Mouse (Mus musculus) ES-E14 (cell line): ENCODE results near the gene Fbxo21. TPM values are rescaled to one million over a fixed set of nuclear protein-coding genes. Genes with fewer than 3 reads are reported as not detected.

Experiments used
- DNase-seq: peaks from one replicate; pipeline ENCODE4 v3.0.0-alpha.2; 2013; ENCODE audit warnings: low read depth, low spot score
- H3K27ac ChIP-seq: 2 replicates; pipeline ENCODE4 v1.5.1; 2012; ENCODE audit warnings: low read depth, mild to moderate bottlenecking, low read length, moderate library complexity, mixed read lengths; ENCODE audit not compliant: poor library complexity, insufficient read depth, severe bottlenecking
- H3K36me3 ChIP-seq: 2 replicates; pipeline ENCODE4 v1.6.1; 2012; ENCODE audit warnings: mild to moderate bottlenecking, low read length, moderate library complexity, mixed read lengths; ENCODE audit not compliant: control insufficient read depth, poor library complexity, insufficient read depth, severe bottlenecking
- H3K4me1 ChIP-seq, 2 experiments: fragments of 150-350 bp in 1 of 2; sonication (generic) in 1 of 2; 2 replicates each; pipeline ENCODE4 v1.6.1; 2012; ENCODE audit warnings: low read length in 2 of 2, mild to moderate bottlenecking in 1 of 2, mixed read lengths in 1 of 2; ENCODE audit not compliant: control insufficient read depth in 2 of 2, insufficient read depth in 2 of 2, poor library complexity in 1 of 2
- H3K4me3 ChIP-seq, 2 experiments: fragments of 150-350 bp in 1 of 2; sonication (generic) in 1 of 2; 2 replicates each; pipeline ENCODE4 v1.5.1; 2012; ENCODE audit warnings: low read length in 2 of 2, low read depth in 1 of 2, mild to moderate bottlenecking in 1 of 2, mixed read lengths in 1 of 2; ENCODE audit not compliant: insufficient read depth in 1 of 2, poor library complexity in 1 of 2, severe bottlenecking in 1 of 2
- H3K9ac ChIP-seq: 2 replicates; pipeline ENCODE4 v1.6.1; 2012; ENCODE audit warnings: low read depth, mild to moderate bottlenecking, low read length, mixed read lengths; ENCODE audit not compliant: poor library complexity, insufficient read depth, severe bottlenecking
- H3K9me3 ChIP-seq: fragments of 150-350 bp; sonication (generic); 2 replicates; pipeline ENCODE4 v1.6.1; 2012; ENCODE audit warnings: low read depth, mild to moderate bottlenecking, low read length; ENCODE audit not compliant: control insufficient read depth, insufficient read depth
- CHD2 ChIP-seq: IDR thresholded peaks from 2 replicates; pipeline ENCODE4 v1.6.1; 2014; ENCODE audit warnings: mild to moderate bottlenecking, low read depth, low read length, inconsistent platforms
- HCFC1 ChIP-seq: IDR thresholded peaks from 2 replicates; pipeline ENCODE4 v1.6.1; 2012; ENCODE audit warnings: low read length, inconsistent platforms, borderline replicate concordance; ENCODE audit not compliant: insufficient read depth
- MAFK ChIP-seq: IDR thresholded peaks from 2 replicates; pipeline ENCODE4 v1.6.1; 2014; ENCODE audit warnings: mild to moderate bottlenecking, low read depth, low read length, inconsistent platforms; ENCODE audit not compliant: insufficient read depth
- ZC3H11A ChIP-seq: IDR thresholded peaks from 2 replicates; pipeline ENCODE4 v1.6.1; 2012; ENCODE audit warnings: low read depth, mild to moderate bottlenecking, inconsistent platforms, low read length, borderline replicate concordance
- ZNF384 ChIP-seq: IDR thresholded peaks from 2 replicates; pipeline ENCODE4 v1.6.1; 2012; ENCODE audit warnings: low read depth, low read length, inconsistent platforms
- in situ Hi-C, 2 experiments: fragments of 600-800 bp; cut with MboI; formaldehyde crosslinking; loops; one replicate each; pipeline ENCODE4 v1.15.1; 2025; ENCODE audit warnings: low sequenced_read_pairs in 2 of 2, inconsistent platforms in 1 of 2; ENCODE audit not compliant: unreplicated experiment in 2 of 2
- total RNA-seq: library from RNA; depleted of rRNA; stranded (reverse); fragments of 300-350 nt; gene quantifications from 2 replicates; pipeline ENCODE4 v1.2.3, GENCODE M21; 2012

Fbxo21 gene
- total RNA-seq, 1 experiment, result 23.2 TPM

DNA sequence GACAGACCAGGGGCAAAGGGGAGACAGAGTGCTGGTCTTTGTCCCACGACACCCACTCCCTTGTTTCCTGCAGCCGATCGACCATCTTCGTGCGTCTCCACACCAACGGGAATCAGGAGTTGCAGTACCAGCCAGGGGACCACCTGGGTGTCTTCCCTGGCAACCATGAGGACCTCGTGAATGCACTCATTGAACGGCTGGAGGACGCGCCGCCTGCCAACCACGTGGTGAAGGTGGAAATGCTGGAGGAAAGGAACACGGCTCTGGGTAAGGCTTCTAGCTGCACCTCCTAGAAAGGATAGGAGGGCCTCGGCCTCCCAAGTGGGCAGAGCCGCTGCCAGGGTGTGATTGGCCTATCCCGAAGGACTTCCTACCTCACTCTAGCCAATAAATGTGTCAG is 40.2 kb upstream of the Fbxo21 start:
- no peak for TF ChIP-seq HCFC1
- TF ChIP-seq ZC3H11A, result no peak
- TF ChIP-seq CHD2, result no peak
- TF ChIP-seq MAFK, result no peak
- no peak for TF ChIP-seq ZNF384
- Histone ChIP-seq H3K4me1 (peaks cover 0 to 2% of the 10 kb centered on the region in 2 experiments; a peak in 1 of 4 replicates), H3K27ac (no peak overlapping the region), H3K4me3 (no peak overlapping the region), H3K36me3 (no peaks in the 10 kb centered on the region), H3K9me3 (no peaks in the 10 kb centered on the region), H3K9ac (no peak overlapping the region)
- in situ Hi-C loops, result loop anchor here in 1 of 2 experiments (25.0 kb wide), 1 partner anchor 424 kb away; no protein-coding TSS in a partner anchor
- DNase-seq, result no peak

DNA sequence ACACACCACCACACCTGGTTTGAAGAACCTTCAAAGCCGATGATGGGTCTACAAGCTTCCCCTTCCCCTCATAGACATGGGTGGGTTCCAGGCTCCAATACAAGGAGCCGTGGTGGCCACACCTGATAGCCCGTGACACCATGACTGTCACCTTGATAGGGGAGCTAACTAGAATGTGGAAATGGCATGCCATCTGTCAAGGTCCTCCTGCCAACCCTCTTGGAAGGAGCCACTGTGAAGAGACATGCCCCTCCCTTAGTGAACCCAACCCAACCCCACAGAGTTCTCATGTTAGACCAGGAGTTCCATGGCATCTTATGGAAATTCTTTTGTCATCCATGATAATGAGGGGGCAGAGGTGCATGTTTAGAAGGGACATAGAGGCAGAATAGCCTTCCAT is 39.3 kb upstream of the Fbxo21 start:
- H3K27ac ChIP-seq, result no peak overlapping the region
- no peaks in the 10 kb centered on the region for H3K36me3 ChIP-seq
- H3K9me3 ChIP-seq, result no peaks in the 10 kb centered on the region
- in situ Hi-C loops, result loop anchor here in 1 of 2 experiments (25.0 kb wide), 1 partner anchor 425 kb away; no protein-coding TSS in a partner anchor
- no peak for DNase-seq
- TF ChIP-seq ZC3H11A, result no peak
- no peak overlapping the region for H3K9ac ChIP-seq
- no peak overlapping the region for H3K4me3 ChIP-seq
- peaks cover 0 to 2% of the 10 kb centered on the region in 2 experiments; a peak in 1 of 4 replicates for H3K4me1 ChIP-seq

DNA sequence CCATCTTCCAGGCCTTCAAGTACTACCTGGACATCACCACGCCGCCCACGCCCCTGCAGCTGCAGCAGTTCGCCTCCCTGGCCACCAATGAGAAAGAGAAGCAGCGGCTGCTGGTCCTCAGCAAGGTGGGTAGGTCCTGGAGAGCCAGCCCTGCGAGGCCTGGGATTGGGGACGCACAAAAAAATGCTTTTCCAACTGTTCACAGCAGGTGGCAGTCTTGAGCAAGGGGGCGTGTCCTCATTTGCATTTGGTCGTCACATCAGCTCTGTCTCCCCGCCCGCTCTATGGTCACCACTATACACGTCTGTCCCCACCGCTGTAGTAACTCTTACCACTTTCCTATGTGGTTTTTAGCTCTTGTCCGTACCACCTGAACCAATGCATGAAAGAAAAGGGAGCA is 38.3 kb upstream of the Fbxo21 start:
- Histone ChIP-seq H3K36me3 (no peaks in the 10 kb centered on the region), H3K4me1 (peaks cover 0 to 2% of the 10 kb centered on the region in 2 experiments; a peak in 1 of 4 replicates), H3K9me3 (no peaks in the 10 kb centered on the region), H3K9ac (no peak overlapping the region), H3K27ac (no peak overlapping the region; the same call in 1 of the 2 replicates), H3K4me3 (peak overlapping the region; percentile 30 to 67; a peak in 3 of 4 replicates)
- in situ Hi-C loops, result loop anchor here in 1 of 2 experiments (25.0 kb wide), 1 partner anchor 426 kb away; no protein-coding TSS in a partner anchor
- peak; percentile 86 for DNase-seq
- no peak for TF ChIP-seq CHD2
- TF ChIP-seq ZNF384, result no peak
- TF ChIP-seq ZC3H11A, result no peak
- TF ChIP-seq MAFK, result no peak
- TF ChIP-seq HCFC1, result no peak

DNA sequence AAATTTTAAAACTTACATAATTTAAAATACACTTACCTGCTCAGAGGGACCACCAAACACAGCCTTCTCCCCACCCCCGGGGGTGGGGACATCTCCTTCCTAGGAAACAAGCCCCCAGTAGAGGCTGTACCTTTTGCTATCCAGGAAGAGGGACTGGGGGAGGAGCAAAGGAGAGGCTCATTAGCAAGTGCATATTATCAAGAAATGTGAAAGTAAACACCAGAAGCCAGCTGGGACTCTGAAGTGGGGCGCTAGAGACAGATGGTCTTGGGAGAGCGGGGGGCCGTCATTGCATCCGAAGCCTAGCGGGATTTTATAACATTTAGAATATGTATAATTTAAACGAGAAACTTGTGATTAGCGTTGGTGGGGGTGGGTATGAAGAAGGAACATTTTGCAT is 37.1 kb upstream of the Fbxo21 start:
- in situ Hi-C loops, result loop anchor here in 1 of 2 experiments (25.0 kb wide), 1 partner anchor 427 kb away; no protein-coding TSS in a partner anchor
- DNase-seq, result no peak

DNA sequence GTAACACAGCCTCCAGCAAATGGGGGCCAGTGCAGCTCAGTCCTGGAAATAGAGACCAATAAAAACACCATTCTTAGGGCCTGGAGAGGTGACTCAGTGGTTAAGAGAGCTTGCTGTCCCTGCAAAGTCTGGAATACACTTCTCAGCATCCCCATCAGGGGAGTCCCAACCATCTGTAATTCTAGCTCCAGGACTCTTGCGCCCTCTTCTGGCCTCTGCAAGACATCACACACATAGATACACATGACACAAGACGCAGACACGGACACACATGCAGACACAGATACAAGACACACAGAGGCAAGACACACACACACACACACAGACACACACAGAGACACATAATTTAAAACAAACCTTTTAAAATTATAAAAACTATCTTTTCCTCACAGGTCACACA is 35.0 kb upstream of the Fbxo21 start:
- in situ Hi-C loops, result loop anchor here in 1 of 2 experiments (25.0 kb wide), 1 partner anchor 429 kb away; no protein-coding TSS in a partner anchor
- Histone ChIP-seq H3K9me3 (no peaks in the 10 kb centered on the region), H3K27ac (no peak overlapping the region), H3K4me1 (peaks cover 0 to 2% of the 10 kb centered on the region in 2 experiments; a peak in 1 of 4 replicates), H3K4me3 (no peak overlapping the region), H3K9ac (no peak overlapping the region), H3K36me3 (no peaks in the 10 kb centered on the region)
- TF ChIP-seq HCFC1, result no peak
- TF ChIP-seq MAFK, result no peak
- TF ChIP-seq CHD2, result no peak
- TF ChIP-seq ZNF384, result 0 out of 2 replicates have a peak, but pooled peaks have one; percentile 16
- TF ChIP-seq ZC3H11A, result no peak
- DNase-seq, result peak; percentile 70

More for the DNA sequence above, 37.1 kb upstream of the Fbxo21 start:
- TF ChIP-seq HCFC1 (no peak), MAFK (no peak), CHD2 (no peak), ZNF384 (no peak), ZC3H11A (no peak)
- Histone ChIP-seq H3K36me3 (no peaks in the 10 kb centered on the region), H3K4me3 (no peak overlapping the region), H3K27ac (no peak overlapping the region), H3K4me1 (peaks cover 0 to 2% of the 10 kb centered on the region in 2 experiments; a peak in 1 of 4 replicates), H3K9me3 (no peaks in the 10 kb centered on the region), H3K9ac (no peak overlapping the region)
